Mouse (Mus musculus) G1E-ER4 (cell line): ENCODE measurements around the gene Plcl1. TPM values are rescaled to one million over a fixed set of nuclear protein-coding genes. Genes with fewer than 3 reads are reported as not detected.

Source experiments
- GATA1 ChIP-seq: IDR thresholded peaks from one replicate; pipeline ENCODE4 v1.8.0; 2012; ENCODE audit warnings: low read length, inconsistent platforms
- polyA plus RNA-seq: library from polyadenylated mRNA; stranded (reverse); fragments of >175 nt; gene quantifications from 2 replicates; pipeline ENCODE4 v1.2.3, GENCODE M21; 2012

The Plcl1 gene
- polyA plus RNA-seq, 1 experiment, result not detected

DNA sequence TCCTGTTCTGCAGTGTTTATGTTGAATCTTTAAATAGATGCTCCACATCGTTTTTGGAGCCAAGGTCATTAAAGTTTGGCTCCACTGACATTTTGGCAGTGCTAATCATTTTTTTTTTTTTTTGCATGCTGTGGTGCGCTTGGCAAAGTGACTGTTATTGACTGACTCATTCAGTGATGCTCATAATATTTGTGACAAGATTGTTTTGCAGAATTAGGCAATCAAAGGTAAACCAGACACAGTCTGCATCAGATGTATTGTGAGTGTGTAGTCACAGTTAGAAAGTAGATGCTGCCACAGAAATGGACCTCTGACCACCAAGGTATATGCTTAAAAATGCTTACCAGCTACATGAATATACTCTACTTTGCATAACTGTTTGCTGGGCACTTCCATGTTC is 21.9 kb downstream of the Plcl1 start:
- TF ChIP-seq GATA1, result no peak

DNA sequence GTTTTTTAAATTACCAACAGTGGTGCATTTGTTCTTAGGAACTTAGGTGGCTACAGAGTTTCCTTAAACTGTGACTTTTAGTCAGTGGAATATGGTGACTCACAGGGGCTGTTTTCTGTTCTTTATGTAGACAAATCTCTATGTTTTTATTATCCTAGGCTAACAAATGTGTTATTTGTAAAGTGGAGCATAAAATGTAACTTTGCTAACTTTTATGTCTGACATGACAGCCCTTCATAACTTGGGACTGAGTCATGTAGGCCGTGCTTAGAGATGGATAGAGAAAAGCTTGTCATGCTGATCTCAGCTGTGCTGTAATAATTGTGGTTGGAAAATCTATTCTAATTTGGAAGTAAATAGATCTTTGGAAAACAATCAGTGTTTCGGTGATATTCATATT is 23.3 kb downstream of the Plcl1 start:
- no peak for TF ChIP-seq GATA1

DNA sequence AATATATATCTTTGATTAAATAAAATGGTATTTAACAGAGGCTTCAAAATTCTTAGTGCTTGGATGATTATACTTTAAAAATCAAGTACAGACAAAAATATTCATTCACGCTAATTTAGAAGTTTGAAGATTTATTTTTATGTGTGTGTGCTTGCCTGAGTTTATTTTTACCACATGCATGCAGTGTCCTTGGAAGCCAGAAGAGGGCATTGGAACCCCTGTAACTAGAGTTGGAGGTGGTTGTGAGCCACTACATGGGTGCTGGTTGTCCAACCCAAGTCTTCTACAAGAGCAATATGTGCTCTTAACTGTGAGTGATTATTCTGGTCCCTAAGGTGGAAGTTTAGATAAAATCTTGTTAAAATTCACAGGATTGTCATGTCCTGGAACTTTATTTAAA is 24.0 kb downstream of the Plcl1 start:
- TF ChIP-seq GATA1, result no peak

DNA sequence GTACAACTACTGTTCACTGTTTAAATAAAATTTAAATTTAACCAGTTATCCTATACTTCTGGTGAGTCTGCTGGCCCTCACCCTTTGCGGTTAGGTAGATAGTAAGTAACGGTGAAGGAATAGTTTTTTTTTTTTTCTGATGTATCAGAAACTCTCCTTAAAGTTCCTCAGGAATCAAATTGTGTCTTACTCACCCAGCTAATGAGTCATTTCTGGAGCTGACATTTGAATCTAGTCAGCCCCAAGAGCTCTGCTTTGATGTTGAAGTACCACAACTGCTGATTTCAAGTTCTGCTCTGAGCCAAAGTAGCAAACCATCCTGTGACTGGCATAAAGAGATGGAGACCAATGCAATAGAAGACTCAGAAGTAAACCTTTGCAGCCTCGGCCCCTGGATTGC is 24.9 kb downstream of the Plcl1 start:
- TF ChIP-seq GATA1, result no peak

DNA sequence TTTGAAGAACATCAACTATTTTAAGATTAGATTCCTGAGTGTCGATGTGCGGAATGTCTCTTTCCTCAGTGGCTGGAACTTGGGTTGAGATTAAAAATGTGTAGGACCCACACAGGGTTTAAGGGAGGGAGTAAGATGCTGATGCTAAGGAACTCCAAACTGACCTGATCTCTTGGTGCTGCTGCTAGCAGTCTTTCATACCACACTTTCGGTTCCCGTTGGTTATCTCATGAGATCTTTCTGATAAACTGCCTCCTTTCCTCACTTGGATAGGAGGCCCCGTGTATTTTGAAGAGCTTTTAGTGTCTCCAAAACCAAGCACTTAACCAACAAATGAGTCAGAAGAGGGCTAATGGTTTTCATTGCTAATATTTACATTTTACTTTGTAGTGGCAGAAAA is 30.9 kb downstream of the Plcl1 start:
- TF ChIP-seq GATA1, result no peak

DNA sequence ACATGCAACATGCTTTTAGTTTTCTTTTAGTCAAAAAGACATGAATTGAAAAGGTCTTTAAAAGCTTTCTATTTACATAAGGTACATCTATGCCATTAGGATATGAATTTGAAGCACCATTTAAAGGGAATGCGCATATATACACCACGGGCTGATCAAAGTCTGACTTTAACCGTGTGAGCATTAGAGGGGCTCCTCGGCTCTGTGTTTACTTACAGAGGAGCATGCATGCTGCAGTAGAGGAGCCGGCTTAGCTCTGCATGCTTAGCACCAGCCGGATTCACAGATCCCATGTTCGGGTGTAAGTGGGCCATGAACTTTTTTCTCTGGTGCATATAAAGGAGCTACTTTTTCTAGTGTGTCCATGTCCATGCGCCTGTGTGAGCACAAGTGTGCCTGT is 31.4 kb downstream of the Plcl1 start:
- no peak for TF ChIP-seq GATA1

DNA sequence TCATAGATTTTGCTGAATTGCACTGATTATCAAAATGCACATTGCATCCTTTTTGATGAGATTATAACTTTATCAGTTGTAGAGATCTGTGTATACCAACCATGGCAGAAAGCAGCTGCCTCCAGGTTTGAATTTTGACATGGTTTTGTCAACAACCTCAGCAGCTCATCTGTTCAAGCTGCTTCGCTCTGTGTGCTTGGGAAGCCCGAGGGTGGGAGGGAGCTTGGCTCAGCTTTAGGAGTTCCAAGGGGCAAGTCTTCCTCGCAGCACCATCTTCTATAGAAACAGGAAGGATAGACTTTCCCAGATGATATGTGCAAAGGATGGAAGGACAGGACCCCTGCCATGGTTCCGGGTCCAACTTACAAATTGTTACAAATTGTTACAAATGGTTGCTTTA is 32.9 kb downstream of the Plcl1 start:
- no peak for TF ChIP-seq GATA1

DNA sequence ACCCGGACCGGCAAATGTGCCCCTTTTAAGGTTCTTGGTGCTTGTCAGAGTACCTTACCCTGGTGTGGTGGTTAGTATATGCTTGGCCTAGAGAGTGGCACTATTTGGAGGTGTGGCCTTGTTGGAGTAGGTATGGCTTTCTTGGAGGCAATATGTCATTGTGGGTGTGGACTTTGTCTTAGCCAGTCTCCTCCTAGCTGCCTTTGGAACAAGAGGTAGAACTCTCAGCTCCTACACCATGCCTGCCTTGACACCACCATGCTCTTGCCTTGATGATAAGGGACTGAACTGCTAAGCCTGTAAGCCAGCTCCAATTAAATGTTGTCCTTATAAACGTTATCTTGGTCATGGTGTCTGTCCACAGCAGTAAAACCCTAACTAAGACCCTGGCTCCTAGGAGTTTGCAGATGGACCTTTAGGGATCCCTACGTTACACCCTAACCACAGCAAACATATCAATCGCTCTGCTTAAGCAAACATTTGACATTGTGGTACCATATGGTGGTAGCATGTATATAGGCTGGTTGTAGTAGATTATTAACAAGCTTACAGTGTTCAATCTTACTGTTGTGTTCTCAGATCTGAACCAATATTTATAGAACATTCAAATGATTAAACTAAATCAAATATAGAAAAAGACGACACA is 39.4 kb downstream of the Plcl1 start:
- TF ChIP-seq GATA1, result no peak

DNA sequence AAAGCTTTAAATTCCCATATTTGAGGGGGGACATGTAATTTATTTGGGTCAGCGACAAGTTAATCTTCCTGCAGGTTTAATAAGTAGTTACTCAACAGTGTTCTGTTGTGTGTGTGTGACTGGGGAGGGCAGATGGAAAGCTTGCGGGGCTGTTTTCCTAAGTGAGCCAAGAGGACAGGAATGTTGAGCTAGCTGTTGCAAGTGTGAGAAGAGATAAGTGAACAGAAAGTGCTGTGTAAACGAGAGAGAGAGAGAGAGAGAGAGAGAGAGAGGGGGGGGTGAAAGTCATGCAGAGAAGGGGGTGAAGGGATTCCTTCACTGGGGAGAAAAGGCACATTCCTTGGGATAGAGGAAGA is 39.9 kb downstream of the Plcl1 start:
- no peak for TF ChIP-seq GATA1

DNA sequence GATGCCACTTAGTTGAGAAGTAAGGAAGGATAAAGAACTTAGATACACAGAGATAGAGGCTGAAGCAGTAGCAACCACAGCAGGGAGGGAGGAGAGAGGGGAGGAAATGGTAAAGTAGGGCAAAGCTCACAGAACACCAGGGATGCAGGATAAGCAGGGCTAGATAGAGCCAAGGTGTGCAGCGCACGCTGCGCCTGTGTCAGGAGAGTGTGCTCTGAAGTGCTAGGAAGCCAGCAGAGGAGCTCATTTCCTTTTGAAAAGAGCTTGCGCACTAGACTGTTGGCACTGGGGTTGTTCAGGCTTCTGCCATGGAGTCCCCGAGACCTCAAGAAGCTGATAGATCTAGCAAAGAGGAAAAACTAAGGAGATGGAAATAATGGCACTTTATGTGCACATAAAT is 40.6 kb downstream of the Plcl1 start:
- TF ChIP-seq GATA1, result no peak

DNA sequence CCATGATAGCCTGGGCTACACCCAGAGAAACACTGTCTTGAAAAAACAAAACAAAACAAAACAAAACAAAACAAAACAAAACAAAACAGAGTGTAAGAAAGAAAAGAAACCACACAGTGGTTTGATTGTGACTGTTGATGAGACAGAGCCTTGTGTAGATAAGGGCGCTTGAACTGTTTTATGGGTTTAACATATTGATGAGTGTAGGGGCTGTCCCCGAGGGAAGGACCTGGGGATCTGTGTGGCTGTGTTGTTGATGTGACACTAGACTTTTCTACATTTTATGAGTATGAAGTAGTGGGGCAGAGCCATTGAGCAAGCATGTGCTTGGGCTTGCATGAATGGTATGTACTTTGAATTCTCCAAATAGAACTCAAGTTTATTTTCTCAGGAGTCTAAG is 41.2 kb downstream of the Plcl1 start:
- no peak for TF ChIP-seq GATA1

DNA sequence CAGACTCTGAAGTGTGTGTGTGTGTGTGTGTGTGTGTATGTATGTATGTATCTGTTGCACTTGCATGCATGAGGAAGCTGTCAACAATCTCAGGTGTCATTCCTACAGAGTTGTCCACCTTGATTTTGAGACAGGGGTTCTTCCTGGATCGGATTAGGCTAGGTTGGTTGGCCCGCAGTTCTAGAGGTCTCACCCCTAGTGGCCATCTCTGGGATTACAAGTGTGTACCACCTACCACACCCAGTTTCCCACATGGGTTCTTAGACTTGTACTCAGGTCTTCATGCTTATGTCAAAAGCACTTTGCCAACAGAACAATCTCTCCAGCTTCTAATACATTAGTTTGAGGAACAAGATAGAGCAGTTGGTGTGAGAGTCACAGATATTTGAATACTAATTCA is 41.9 kb downstream of the Plcl1 start:
- no peak for TF ChIP-seq GATA1

DNA sequence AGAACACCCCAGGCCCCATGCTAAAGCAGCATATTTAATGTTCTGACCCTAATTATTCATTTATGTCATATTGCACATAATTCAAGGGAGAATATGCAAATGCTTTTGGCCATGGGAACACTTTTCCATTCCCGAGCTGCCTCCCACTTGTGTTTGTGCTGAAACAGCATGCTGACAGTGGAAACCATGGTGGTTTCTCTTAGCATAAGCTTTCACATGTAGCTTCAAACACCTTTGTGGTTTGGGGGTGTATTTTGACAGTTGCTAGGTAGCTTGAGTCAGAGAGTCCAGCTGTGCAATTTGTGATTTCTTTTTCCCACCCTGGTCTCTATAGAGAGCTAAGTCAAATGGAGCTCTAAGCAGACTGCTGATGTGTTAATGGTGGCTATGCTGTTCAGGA is 42.4 kb downstream of the Plcl1 start:
- TF ChIP-seq GATA1, result no peak

DNA sequence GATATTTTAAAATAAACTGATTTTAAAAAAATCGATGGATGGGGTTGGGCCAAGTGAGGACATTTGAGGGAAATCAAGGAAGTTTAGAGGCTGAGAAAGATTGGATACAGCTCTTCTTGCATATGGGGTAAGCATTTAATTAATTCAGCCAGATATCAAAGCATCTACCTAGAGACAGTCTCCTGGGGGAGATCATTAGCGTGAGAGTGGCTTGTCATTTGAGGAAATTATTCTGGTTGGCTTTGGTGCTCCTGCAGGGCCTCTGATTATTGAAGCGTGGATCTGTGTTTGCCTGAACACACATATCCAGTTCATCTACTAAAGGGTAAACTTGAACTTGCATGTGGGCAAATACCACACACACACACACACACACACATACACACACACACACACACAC is 44.1 kb downstream of the Plcl1 start:
- no peak for TF ChIP-seq GATA1

DNA sequence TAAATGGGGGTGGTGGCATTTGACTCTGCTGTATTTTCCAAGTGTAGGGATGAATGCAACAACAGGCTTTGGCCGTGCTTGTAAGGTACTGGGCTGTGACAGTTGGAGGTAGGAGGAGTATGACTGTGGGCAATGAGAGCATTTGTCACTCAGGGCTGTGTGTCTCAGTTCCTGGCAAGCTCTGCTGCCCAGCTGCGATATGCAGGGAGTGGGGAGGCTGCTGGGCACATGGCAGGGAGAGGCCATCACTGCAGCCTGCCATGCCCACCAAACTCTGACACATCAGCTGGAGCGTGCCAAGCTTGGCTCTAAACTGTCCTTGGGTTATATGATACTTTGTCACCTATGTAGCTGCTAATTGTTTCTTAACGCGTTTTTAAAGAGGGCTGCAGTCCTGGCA is 48.4 kb downstream of the Plcl1 start:
- TF ChIP-seq GATA1, result no peak

DNA sequence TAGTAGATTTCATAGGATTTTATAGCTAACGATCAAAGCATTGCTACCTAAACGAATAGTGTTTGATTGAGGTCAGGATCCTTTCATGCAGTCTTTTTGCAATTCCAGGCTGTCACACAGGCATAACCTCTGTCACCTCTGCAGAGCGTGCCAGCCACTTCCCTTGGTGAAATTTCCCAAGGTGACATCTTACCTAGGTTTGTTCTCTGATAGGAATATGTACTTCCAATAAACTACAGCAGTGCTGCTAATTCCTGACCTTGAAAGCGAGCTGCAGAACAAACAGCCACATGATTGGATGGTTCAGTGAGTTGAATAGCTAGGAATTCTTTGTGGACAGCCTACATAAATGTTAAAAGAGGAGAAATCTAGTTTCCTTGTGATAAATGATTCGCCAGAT is 56.6 kb downstream of the Plcl1 start:
- no peak for TF ChIP-seq GATA1

DNA sequence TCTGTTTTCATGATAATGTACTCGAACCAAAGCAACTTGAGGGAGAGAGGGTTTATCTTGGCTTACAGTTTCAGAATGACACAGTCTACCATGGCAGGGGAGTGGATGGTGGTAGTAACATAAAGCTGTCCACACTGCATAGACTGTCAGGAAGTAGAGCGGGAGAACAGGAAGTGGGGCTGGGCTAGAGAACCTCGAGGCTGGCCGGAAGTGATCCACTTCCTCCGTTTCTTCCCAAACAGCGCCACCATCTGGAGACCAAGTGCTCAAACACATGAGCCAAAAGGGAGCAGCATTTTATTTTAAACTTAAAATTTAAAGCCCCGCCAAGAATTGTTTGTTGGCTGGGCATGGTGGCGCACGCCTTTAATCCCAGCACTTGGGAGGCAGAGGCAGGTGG is 68.0 kb downstream of the Plcl1 start:
- TF ChIP-seq GATA1, result no peak

DNA sequence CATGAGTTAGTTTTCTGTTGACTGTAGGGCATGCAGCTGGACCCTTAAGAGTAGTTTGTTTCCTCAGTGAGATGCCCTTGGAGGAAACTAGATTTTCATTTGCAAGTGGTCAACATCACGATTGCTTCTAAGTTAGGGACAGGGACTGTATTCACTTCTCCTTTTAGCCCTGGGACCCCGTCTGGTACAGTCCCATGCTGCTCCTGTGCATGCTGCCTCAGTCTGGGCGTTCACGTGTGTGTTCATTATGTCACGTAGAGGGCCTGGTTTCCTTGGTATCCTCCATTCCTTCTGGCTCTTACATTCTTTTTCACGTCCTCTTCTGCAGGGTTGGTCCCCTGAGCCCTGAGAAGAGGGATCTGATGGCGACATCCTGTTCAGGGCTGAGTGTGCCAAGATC is 69.3 kb downstream of the Plcl1 start:
- TF ChIP-seq GATA1, result no peak
